In genomic region chr2:132957786-132958185, GRCm38 (mm10) we compare ENCODE assay signal across 25 mouse cellular contexts. TPM values are rescaled to one million over a fixed set of nuclear protein-coding genes. Genes with fewer than 3 reads are reported as not detected.
DNase-seq lines count a peak whose midpoint lies in the region; ATAC-seq and TF ChIP-seq lines count a peak whose summit lies in the region.
"Had no signal": no experiment of that assay in that cellular context is flagged by ENCODE, and none has a peak within 500 bp of the region (broad histone marks: within the 10 kb centered on the region; RNA-seq: fewer than 3 reads in every experiment).

No protein-coding gene starts in this region.

- no peak for TF ChIP-seq CTCF in hindbrain, postnatal 0 days (IDR thresholded peaks at IDR 0.05; ENCODE audit: low read depth)
- TF ChIP-seq CTCF in stomach, postnatal 0 days (IDR thresholded peaks at IDR 0.05; ENCODE audit: low read depth), result no peak

- H3K27ac ChIP-seq in hindbrain, postnatal 0 days, result no peak overlapping the region
- no peak overlapping the region for H3K27ac ChIP-seq in hindbrain, embryonic 13.5 days
- no peak overlapping the region for H3K27ac ChIP-seq in stomach, postnatal 0 days (replicated peaks)
- H3K27ac ChIP-seq: embryonic facial prominence, embryonic 10.5 days; forebrain, embryonic 13.5 days; gastrocnemius, adult 2 months; hindbrain, embryonic 10.5 days had no signal

- H3K36me3 ChIP-seq in hindbrain, postnatal 0 days (ENCODE audit: insufficient read depth, low read length), result no peaks in the 10 kb centered on the region
- H3K36me3 ChIP-seq in hindbrain, embryonic 13.5 days, result no peaks in the 10 kb centered on the region
- H3K36me3 ChIP-seq in stomach, postnatal 0 days (ENCODE audit: control insufficient read depth, insufficient read depth, low read length), result no peaks in the 10 kb centered on the region
- H3K36me3 ChIP-seq: embryonic facial prominence, embryonic 10.5 days; heart, embryonic 12.5 days; hindbrain, embryonic 10.5 days had no signal

- H3K9me3 ChIP-seq in hindbrain, postnatal 0 days (ENCODE audit: low read length), result no peaks in the 10 kb centered on the region
- H3K9me3 ChIP-seq in hindbrain, embryonic 13.5 days, result no peaks in the 10 kb centered on the region
- no peaks in the 10 kb centered on the region for H3K9me3 ChIP-seq in stomach, postnatal 0 days (ENCODE audit: control insufficient read depth, low read length)
- H3K9me3 ChIP-seq: embryonic facial prominence, embryonic 10.5 days; forebrain, embryonic 13.5 days; hindbrain, embryonic 10.5 days had no signal

- WGBS in hindbrain, postnatal 0 days, result 58% methylated on average over 1 of the region's 1 CpGs
- whole genome bisulfite sequencing in hindbrain, embryonic 13.5 days, result 87% methylated on average over 1 of the region's 1 CpGs
- WGBS in stomach, postnatal 0 days, result 83% methylated on average over 1 of the region's 1 CpGs

- no peak for TF ChIP-seq EP300 in stomach, postnatal 0 days (optimal IDR thresholded peaks at IDR 0.05)

- H3K4me1 ChIP-seq in hindbrain, postnatal 0 days (ENCODE audit: insufficient read depth, low read length), result no peaks in the 10 kb centered on the region
- H3K4me1 ChIP-seq in hindbrain, embryonic 13.5 days (replicated peaks), result no peaks in the 10 kb centered on the region
- no peaks in the 10 kb centered on the region for H3K4me1 ChIP-seq in stomach, postnatal 0 days (replicated peaks; ENCODE audit: control insufficient read depth, insufficient read depth)
- H3K4me1 ChIP-seq: embryonic facial prominence, embryonic 10.5 days; forebrain, embryonic 13.5 days; heart, embryonic 12.5 days; hindbrain, embryonic 10.5 days had no signal

- peak; percentile 7 for DNase-seq in hindbrain, postnatal 0 days (ENCODE audit: low spot score)
- DNase-seq in kidney, adult 8-10 months, result peak; percentile 46 to 52
- no peak for DNase-seq in kidney, postnatal 10 days
- peak; percentile 27 for DNase-seq in kidney, postnatal 14 days
- peak; percentile 62 for DNase-seq in retina, postnatal 1 day
- DNase-seq in stomach, postnatal 0 days (ENCODE audit: low spot score), result no peak
- DNase-seq: adrenal gland, postnatal 14 days; cerebellum, adult 18-20 months; cerebellum, adult 9-11 months; forebrain, postnatal 0 days; gastrocnemius, adult 2 months; gastrocnemius, postnatal 25 days had no signal

- H3K4me3 ChIP-seq in hindbrain, postnatal 0 days (ENCODE audit: low read length), result no peak overlapping the region
- H3K4me3 ChIP-seq in hindbrain, embryonic 13.5 days, result no peak overlapping the region
- H3K4me3 ChIP-seq in stomach, postnatal 0 days (ENCODE audit: low read depth, low read length), result no peak overlapping the region
- H3K4me3 ChIP-seq: embryonic facial prominence, embryonic 10.5 days; forebrain, embryonic 13.5 days; gastrocnemius, adult 2 months; heart, embryonic 12.5 days; hindbrain, embryonic 10.5 days had no signal

- no peak; the same call in 1 of the 2 replicates for ATAC-seq in hindbrain, postnatal 0 days
- ATAC-seq in hindbrain, embryonic 13.5 days (ENCODE audit: low FRiP score), result no peak
- ATAC-seq in stomach, postnatal 0 days (ENCODE audit: low FRiP score, low TSS enrichment), result no peak
- ATAC-seq: activated CD4-positive, CD25-positive, alpha-beta regulatory T cell, adult 4 months; forebrain, embryonic 13.5 days; forebrain, postnatal 0 days; Patski had no signal

- H3K27me3 ChIP-seq in hindbrain, postnatal 0 days (ENCODE audit: insufficient read depth, low read length), result no peaks in the 10 kb centered on the region
- no peaks in the 10 kb centered on the region for H3K27me3 ChIP-seq in hindbrain, embryonic 13.5 days
- H3K27me3 ChIP-seq in stomach, postnatal 0 days (ENCODE audit: control insufficient read depth, insufficient read depth, low read length), result no peaks in the 10 kb centered on the region
- H3K27me3 ChIP-seq: forebrain, embryonic 13.5 days; heart, embryonic 12.5 days; Patski had no signal

- H3K9ac ChIP-seq in hindbrain, postnatal 0 days (replicated peaks; ENCODE audit: low read length), result no peak overlapping the region
- no peak overlapping the region for H3K9ac ChIP-seq in hindbrain, embryonic 13.5 days
- no peak overlapping the region for H3K9ac ChIP-seq in stomach, postnatal 0 days (ENCODE audit: low read length)
- H3K9ac ChIP-seq: forebrain, embryonic 13.5 days; forebrain, postnatal 0 days; heart, embryonic 12.5 days had no signal

- no peak overlapping the region for H3K4me2 ChIP-seq in hindbrain, postnatal 0 days (ENCODE audit: low read depth, low read length)
- H3K4me2 ChIP-seq in hindbrain, embryonic 13.5 days, result no peak overlapping the region
- H3K4me2 ChIP-seq in stomach, postnatal 0 days (replicated peaks; ENCODE audit: low read depth), result no peak overlapping the region
- H3K4me2 ChIP-seq: forebrain, embryonic 13.5 days; heart, embryonic 12.5 days had no signal

RNA-seq across cellular contexts. Expression of gene Fermt1, which starts 12.1 kb away (rescaled TPM):
- 0.05 and 0.22 TPM in 2 replicates for total RNA-seq in hindbrain, postnatal 0 days (2014; rRNA removed)
- polyA plus RNA-seq in hindbrain, postnatal 0 days (2015; fragmentation: Nextera tagmentation; extraction: Ambion mirVana), result 0.13 and 0.54 TPM in 2 replicates
- 0.66 TPM in 1 of 2 replicates, not detected in the other for polyA plus RNA-seq in hindbrain, embryonic 13.5 days (2015; fragmentation: Nextera tagmentation; extraction: Ambion mirVana)
- polyA plus RNA-seq in stomach, postnatal 0 days (2015; fragmentation: Nextera tagmentation; extraction: Ambion mirVana), result 56.4 and 62.8 TPM in 2 replicates
- total RNA-seq: adrenal gland, adult 18-20 months; adrenal gland, postnatal 14 days; forebrain, postnatal 0 days; gastrocnemius, adult 2 months; gastrocnemius, postnatal 25 days; granulocyte monocyte progenitor cell, adult 5-6 weeks; heart, adult 8-10 months; heart, postnatal 25 days; MEL had no signal
- polyA plus RNA-seq: activated CD4-positive, CD25-positive, alpha-beta regulatory T cell, adult 4 months; C2C12; forebrain, embryonic 13.5 days; forebrain, postnatal 0 days; heart, embryonic 12.5 days had no signal

Comparison
In these comparisons a context has a peak if more than half of its experiments do, and no peak if none do; other contexts are left out.
1. DNase-seq: peak in hindbrain, postnatal 0 days (single experiment), kidney, adult 8-10 months (2 of 2), kidney, postnatal 14 days (single experiment) and retina, postnatal 1 day (single experiment); none in kidney, postnatal 10 days (single experiment) and stomach, postnatal 0 days (single experiment).
2. RNA of gene Fermt1, which starts 12.1 kb away (polyA plus RNA-seq): 56.4 to 62.8 TPM in stomach, postnatal 0 days; 0.13 to 0.54 TPM in hindbrain, postnatal 0 days and 0.66 TPM in hindbrain, embryonic 13.5 days; every median in the first group is over 10 times any median in the second.